Mouse (Mus musculus) heart, embryonic 11.5 days (tissue): Measurements from ENCODE around the gene Spink4. TPM values are rescaled to one million over a fixed set of nuclear protein-coding genes. Genes with fewer than 3 reads are reported as not detected.

Experiments used
- ATAC-seq: fragments of 200-750 bp; cut with Nextera tagmentation; replicated peaks from 2 replicates; pipeline ENCODE4 v1.8.0; 2017; ENCODE audit warnings: moderate library complexity; ENCODE audit not compliant: insufficient number of reproducible peaks, low FRiP score, low TSS enrichment
- H3K27ac ChIP-seq: fragments of 300-500 bp; sonication (generic); 2 replicates; pipeline ENCODE4 v1.5.1; 2014; ENCODE audit warnings: mild to moderate bottlenecking, low read depth, low read length
- H3K27me3 ChIP-seq: fragments of 300-500 bp; sonication (generic); 2 replicates; pipeline ENCODE4 v1.6.1; 2014; ENCODE audit warnings: mild to moderate bottlenecking, low read length, mixed read lengths; ENCODE audit not compliant: control insufficient read depth, insufficient read depth
- H3K36me3 ChIP-seq: fragments of 300-500 bp; sonication (generic); 2 replicates; pipeline ENCODE4 v1.6.1; 2014; ENCODE audit warnings: mild to moderate bottlenecking, low read length, moderate library complexity, mixed read lengths; ENCODE audit not compliant: control insufficient read depth, insufficient read depth
- H3K4me1 ChIP-seq: fragments of 300-500 bp; sonication (generic); 2 replicates; pipeline ENCODE4 v1.6.1; 2014; ENCODE audit warnings: low read length; ENCODE audit not compliant: control insufficient read depth, insufficient read depth
- H3K4me2 ChIP-seq: fragments of 300-500 bp; sonication (generic); 2 replicates; pipeline ENCODE4 v1.6.1; 2014; ENCODE audit warnings: mild to moderate bottlenecking, moderate library complexity
- H3K4me3 ChIP-seq: fragments of 300-500 bp; sonication (generic); 2 replicates; pipeline ENCODE4 v1.5.1; 2014; ENCODE audit warnings: low read depth, low read length
- H3K9ac ChIP-seq: fragments of 300-500 bp; sonication (generic); 2 replicates; pipeline ENCODE4 v1.6.1; 2014; ENCODE audit warnings: mild to moderate bottlenecking, low read depth, low read length, moderate library complexity
- H3K9me3 ChIP-seq: fragments of 300-500 bp; sonication (generic); replicated peaks from 2 replicates; pipeline ENCODE4 v1.6.1; 2016; ENCODE audit warnings: low read length; ENCODE audit not compliant: control insufficient read depth
- WGBS: fragments of 180-500 bp; shearing (Covaris S2); extraction: QIAGEN DNeasy Blood & Tissue Kit; methylation state at CpG from one replicate; pipeline ENCODE4 v1.1.7; 2014; ENCODE audit not compliant: insufficient replicate concordance; 5-methylcytosine and 5-hydroxymethylcytosine counted together
- polyA plus RNA-seq: library from polyadenylated mRNA; unstranded; fragments of >200 nt; fragmentation: Nextera tagmentation; extraction: Ambion mirVana; gene quantifications from 2 replicates; pipeline ENCODE4 v1.2.1, GENCODE M21; 2014

Gene Spink4
- polyA plus RNA-seq, 1 experiment from 2014 or later: 5.9 TPM

DNA sequence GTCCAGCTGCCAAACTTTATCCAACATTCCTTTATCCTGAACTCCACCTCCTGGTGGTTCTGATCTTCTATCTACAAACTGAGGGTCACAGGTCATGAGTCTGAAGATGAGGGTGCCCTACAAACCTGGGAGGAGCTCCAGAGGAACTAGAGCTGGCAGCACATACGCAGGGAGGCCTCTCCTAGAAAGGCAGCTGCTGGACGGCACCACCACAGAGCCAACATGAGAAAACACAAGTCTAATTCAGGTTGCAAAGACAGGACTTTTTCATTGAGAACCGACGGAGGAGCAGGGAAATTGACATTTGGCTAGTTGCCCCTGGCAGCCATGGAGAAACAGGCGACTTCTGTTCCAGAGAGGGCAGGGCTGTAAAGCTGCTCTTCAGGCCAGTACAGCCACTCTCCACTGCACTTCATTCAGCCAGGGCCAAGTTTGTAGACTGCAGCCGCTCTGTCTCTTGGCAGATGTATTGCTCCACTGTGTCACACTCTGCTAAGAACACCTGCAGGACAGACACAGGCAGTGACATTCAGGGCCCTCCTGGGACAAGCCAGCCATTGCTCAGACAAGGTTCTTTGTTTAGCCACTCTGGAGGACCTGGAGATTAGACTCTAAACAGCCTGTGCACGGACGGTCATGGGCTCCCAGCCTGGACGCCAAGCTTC is 16.5 kb downstream of the Spink4 start:
- H3K9me3 ChIP-seq: peaks cover 9% of the 10 kb centered on the region; the same call in 1 of the 2 replicates
- no peaks in the 10 kb centered on the region for H3K4me1 ChIP-seq
- no peak overlapping the region for H3K4me3 ChIP-seq
- H3K27me3 ChIP-seq: no peaks in the 10 kb centered on the region
- no peak overlapping the region for H3K4me2 ChIP-seq
- no peak overlapping the region for H3K27ac ChIP-seq
- ATAC-seq: no peak
- H3K36me3 ChIP-seq: peaks cover 54% of the 10 kb centered on the region
- WGBS: 87% methylated on average over 9 of the region's 9 CpGs
- no peak overlapping the region for H3K9ac ChIP-seq

DNA sequence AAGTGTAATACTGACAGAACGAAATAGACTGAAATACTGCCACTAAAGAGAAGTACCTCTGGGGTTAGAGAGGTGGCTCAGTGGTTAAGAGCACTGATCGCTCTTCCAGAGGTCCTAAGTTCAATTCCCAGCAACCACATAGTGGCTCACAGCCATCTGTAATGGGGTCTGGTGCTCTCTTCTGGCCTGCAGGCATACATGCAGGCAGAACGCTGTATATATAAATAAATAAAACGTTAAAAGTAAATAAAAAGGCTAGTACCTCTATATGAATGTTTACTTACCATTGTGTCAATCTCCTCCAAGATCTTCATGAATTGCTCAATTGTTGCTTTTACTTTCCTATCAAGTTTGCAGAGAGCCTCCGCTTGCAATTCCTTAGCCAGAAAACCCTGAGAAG is 18.9 kb downstream of the Spink4 start:
- Histone ChIP-seq H3K36me3 (peaks cover 56% of the 10 kb centered on the region), H3K4me2 (no peak overlapping the region), H3K4me1 (no peaks in the 10 kb centered on the region), H3K9me3 (peaks cover 9% of the 10 kb centered on the region; the same call in 1 of the 2 replicates), H3K27ac (no peak overlapping the region), H3K27me3 (no peaks in the 10 kb centered on the region), H3K9ac (no peak overlapping the region), H3K4me3 (no peak overlapping the region)
- no peak for ATAC-seq
- WGBS: 88% methylated on average over 5 of the region's 5 CpGs

DNA sequence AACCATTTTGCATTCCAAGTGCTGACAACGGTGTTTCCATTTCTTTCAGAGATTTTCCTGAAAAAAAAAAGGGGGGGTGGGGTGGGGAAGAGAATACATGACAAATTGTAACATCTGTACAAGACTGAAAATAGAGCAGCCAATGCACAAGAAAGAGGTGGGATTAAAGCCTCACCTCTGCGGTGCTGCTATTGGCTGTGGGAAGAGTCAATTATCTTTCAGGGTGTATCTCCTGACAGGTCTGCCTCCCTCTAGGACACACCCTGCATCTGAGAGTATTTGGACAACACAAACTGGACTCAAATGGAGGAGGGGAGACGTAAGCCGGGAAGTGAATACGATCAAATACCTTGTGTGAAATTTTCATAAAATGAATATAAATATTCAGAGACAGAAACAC is 23.8 kb downstream of the Spink4 start:
- Histone ChIP-seq H3K36me3 (peaks cover 47% of the 10 kb centered on the region), H3K4me1 (peaks cover 12% of the 10 kb centered on the region), H3K9ac (no peak overlapping the region), H3K9me3 (peaks cover 9% of the 10 kb centered on the region; the same call in 1 of the 2 replicates), H3K4me2 (no peak overlapping the region), H3K27ac (no peak overlapping the region), H3K4me3 (no peak overlapping the region), H3K27me3 (no peaks in the 10 kb centered on the region)
- no peak for ATAC-seq
- 91% methylated on average over 5 of the region's 5 CpGs for WGBS

DNA sequence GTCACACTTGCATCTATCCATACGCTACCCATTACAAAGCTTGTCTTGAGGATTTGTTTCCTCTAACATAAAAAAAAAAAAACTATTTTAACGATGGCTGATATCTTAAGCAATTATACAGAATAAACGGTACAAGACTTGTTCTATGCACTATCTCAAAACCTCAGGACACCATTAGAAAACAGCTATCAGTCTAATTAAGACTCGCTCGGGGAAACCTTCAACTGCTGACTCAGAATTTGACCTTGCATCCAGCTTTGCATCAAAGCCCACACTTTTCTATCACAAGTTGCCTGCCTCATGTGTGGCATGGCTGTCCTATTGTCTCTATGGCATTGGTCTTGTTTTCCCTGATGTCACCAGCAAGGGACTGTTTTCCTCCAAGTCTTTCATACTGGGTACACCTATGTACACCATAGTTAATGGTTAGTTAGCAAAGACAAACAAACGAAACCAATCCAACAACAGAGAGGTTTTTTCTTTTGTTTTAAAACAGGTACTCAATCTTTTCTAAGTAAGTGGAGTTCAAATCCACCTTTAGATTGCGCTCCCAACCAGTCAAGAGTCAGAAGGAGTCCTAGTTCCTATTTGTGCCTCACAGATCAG is 26.8 kb downstream of the Spink4 start:
- ATAC-seq: no peak
- Histone ChIP-seq H3K4me3 (peak overlapping the region; percentile 97), H3K9me3 (no peaks in the 10 kb centered on the region), H3K9ac (peak overlapping the region; percentile 93), H3K36me3 (peaks cover 28% of the 10 kb centered on the region), H3K27me3 (no peaks in the 10 kb centered on the region), H3K4me1 (peaks cover 17% of the 10 kb centered on the region), H3K4me2 (peak overlapping the region; percentile 72), H3K27ac (no peak overlapping the region)
- WGBS: 80% methylated on average over 7 of the region's 7 CpGs

DNA sequence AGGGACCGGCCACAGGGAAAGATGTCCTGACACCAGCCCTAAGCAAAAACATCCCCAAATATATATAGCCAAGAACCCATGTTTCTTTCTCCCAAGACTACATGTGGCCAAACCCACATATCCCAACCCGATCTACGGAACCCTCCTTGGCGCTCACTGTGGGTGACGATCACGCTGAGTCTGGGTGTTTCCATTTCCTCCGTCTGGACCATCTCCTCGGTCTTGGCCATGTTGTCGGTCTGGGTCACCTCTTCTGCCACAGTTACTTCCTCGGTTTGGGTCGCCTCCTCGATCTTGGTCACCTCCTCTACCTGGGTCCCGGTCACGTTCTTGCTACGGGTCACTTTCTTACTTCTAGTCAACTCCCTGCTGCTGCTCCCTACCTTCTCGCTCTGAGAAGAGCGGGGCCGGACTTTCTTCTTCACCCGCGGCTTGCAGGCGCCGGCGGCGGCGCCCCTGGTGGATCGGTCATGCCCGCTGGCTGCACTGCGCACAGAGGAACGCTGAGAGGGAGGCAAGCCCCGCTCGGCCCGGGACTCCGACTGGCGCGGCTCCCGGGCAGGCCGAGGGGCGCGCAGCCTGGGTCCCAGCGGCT is 27.8 kb downstream of the Spink4 start:
- peak overlapping the region; percentile 93 for H3K9ac ChIP-seq
- peak; percentile 20 for ATAC-seq
- H3K9me3 ChIP-seq: no peaks in the 10 kb centered on the region
- H3K4me3 ChIP-seq: peak overlapping the region; percentile 97
- under 1% methylated on average over 40 of the region's 40 CpGs for WGBS
- H3K36me3 ChIP-seq: peaks cover 30% of the 10 kb centered on the region
- H3K4me2 ChIP-seq: peak overlapping the region; percentile 72
- H3K4me1 ChIP-seq: peaks cover 17% of the 10 kb centered on the region
- no peaks in the 10 kb centered on the region for H3K27me3 ChIP-seq
- H3K27ac ChIP-seq: peak overlapping the region; percentile 84

DNA sequence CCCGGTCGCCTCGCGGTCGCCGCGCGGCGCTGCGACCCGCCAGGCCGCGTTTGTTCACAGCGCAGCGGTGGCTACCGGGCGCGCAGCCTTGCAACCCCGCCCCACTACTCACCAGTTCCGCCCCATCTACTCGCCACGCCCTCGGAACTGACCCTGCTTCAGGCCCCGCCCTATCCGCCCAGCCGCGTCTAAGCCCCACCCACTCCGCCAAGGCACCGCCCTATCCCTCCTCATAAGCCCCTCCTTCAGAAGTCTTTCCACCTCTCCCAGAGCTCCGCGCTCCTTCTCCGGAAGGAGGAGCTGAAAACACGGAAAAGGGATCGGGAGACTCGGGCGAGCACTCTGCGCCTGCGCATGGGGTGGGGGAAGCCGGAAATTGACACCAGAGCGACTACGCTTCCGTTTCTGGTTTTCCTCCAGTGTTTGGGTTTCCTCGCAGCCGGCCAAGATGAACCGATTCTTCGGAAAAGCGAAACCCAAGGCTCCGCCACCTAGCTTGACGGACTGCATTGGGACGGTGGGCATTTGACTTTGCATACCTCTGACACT is 28.4 kb downstream of the Spink4 start, which contains the start of the genes Bag1 and Chmp5:
Bag1 (minus strand) TSS at position 135 of the 549 bp plus-strand sequence.
Chmp5 (plus strand) TSS at position 248 of the 549 bp plus-strand sequence.
- Histone ChIP-seq H3K36me3 (peaks cover 29% of the 10 kb centered on the region), H3K4me1 (peaks cover 17% of the 10 kb centered on the region), H3K27me3 (no peaks in the 10 kb centered on the region), H3K4me3 (peak within 1 kb of the TSS; percentile 97), H3K9me3 (no peaks in the 10 kb centered on the region), H3K27ac (peak within 1 kb of the TSS; percentile 84), H3K4me2 (peak within 1 kb of the TSS; percentile 95), H3K9ac (peak within 1 kb of the TSS; percentile 93)
- ATAC-seq: peak; percentile 99
- 1% methylated on average over 50 of the region's 50 CpGs for WGBS

DNA sequence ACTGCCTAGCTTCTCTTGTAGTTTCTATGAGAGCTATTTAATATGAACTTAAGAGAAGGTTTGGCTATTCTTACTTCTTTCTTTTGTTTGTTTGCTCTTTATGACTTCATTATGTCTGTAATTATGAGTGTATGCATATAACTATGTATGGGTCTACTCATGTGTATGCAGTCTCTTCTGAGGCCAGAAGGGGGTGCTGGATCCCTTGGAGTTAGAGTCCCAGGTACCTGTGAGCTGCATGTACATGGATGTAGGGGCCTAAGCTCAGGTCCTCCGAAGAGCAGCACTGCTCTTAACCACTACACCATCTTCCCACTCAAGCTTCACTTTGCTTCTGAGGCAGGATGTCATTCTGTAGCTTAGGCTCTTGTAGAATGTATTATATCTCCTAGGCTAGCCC is 33.7 kb downstream of the Spink4 start:
- no peak overlapping the region for H3K9ac ChIP-seq
- H3K36me3 ChIP-seq: peaks cover 35% of the 10 kb centered on the region
- H3K4me2 ChIP-seq: no peak overlapping the region
- ATAC-seq: no peak
- H3K4me1 ChIP-seq: peaks cover 6% of the 10 kb centered on the region
- H3K4me3 ChIP-seq: no peak overlapping the region
- no peaks in the 10 kb centered on the region for H3K27me3 ChIP-seq
- no peak overlapping the region for H3K27ac ChIP-seq
- no peaks in the 10 kb centered on the region for H3K9me3 ChIP-seq
- 77% methylated on average over 1 of the region's 1 CpGs for WGBS

DNA sequence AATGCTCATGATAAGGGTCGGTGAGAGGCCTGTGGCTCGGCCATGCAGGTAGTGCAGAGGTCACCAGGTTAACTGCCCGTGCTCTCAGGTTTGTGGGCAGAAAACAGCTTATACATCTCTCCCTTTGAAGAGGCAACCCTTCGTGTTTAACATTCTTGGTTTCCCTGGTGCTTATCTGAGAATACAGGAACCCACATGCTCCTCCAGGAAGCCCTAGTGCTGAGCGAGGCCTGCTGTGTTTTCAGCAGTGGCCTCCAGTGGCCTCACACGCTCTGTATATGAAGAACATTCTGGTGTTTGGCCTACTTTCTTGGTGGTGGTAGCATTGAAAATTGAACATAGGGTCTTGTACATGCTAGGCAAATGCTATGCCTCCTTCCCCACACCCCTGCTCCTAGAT is 36.1 kb downstream of the Spink4 start:
- 58% methylated on average over 6 of the region's 6 CpGs for WGBS
- Histone ChIP-seq H3K36me3 (peaks cover 43% of the 10 kb centered on the region), H3K27me3 (no peaks in the 10 kb centered on the region), H3K4me2 (no peak overlapping the region), H3K27ac (no peak overlapping the region), H3K4me3 (no peak overlapping the region), H3K4me1 (no peaks in the 10 kb centered on the region), H3K9ac (no peak overlapping the region), H3K9me3 (no peaks in the 10 kb centered on the region)
- ATAC-seq: no peak
